Mouse (Mus musculus): ENCODE results near the gene Kctd2. TPM values are rescaled to one million over a fixed set of nuclear protein-coding genes. Genes with fewer than 3 reads are reported as not detected.

The Kctd2 gene
- polyA plus RNA-seq, 1 experiment: 69.1 TPM

GRCm38 (mm10) chr11:115461846-115462242 lies 41.9 kb downstream of the Kctd2 start:
- Histone ChIP-seq H3K4me1 (replicated peaks; ENCODE audit: control insufficient read depth, insufficient read depth, low read length) (peaks cover 62% of the 10 kb centered on the region), H3K27ac (ENCODE audit: control insufficient read depth, insufficient read depth, low read length) (peak overlapping the region; percentile 96), H3K4me3 (ENCODE audit: control insufficient read depth, insufficient read depth, low read length) (peak overlapping the region; percentile 59), H3K27me3 (ENCODE audit: control insufficient read depth, insufficient read depth, low read length) (no peaks in the 10 kb centered on the region), H3K36me3 (ENCODE audit: control insufficient read depth, insufficient read depth, low read length) (peaks cover 11% of the 10 kb centered on the region)
- TF ChIP-seq CTCF (IDR thresholded peaks at IDR 0.05; ENCODE audit: borderline replicate concordance, control insufficient read depth, extremely low read depth, insufficient read depth, low read length, poor library complexity) (no peak), POLR2A (IDR thresholded peaks at IDR 0.05; ENCODE audit: control insufficient read depth, extremely low read depth, insufficient read depth, low read length, poor library complexity) (peak; percentile 28; the same call in 1 of the 2 replicates)
- whole genome bisulfite sequencing: 33% methylated on average over 5 of the region's 5 CpGs
- peak; percentile 68 for DNase-seq

- Histone ChIP-seq H3K4me3 (ENCODE audit: control insufficient read depth, insufficient read depth, low read length) (peak within 1 kb of the TSS; percentile 59), H3K27me3 (ENCODE audit: control insufficient read depth, insufficient read depth, low read length) (no peaks in the 10 kb centered on the region), H3K36me3 (ENCODE audit: control insufficient read depth, insufficient read depth, low read length) (peaks cover 13% of the 10 kb centered on the region), H3K4me1 (replicated peaks; ENCODE audit: control insufficient read depth, insufficient read depth, low read length) (peaks cover 62% of the 10 kb centered on the region), H3K27ac (ENCODE audit: control insufficient read depth, insufficient read depth, low read length) (peak within 1 kb of the TSS; percentile 96)
- peak; percentile 83 for DNase-seq
- WGBS: 20% methylated on average over 16 of the region's 16 CpGs
- no peak for TF ChIP-seq CTCF (IDR thresholded peaks at IDR 0.05; ENCODE audit: borderline replicate concordance, control insufficient read depth, extremely low read depth, insufficient read depth, low read length, poor library complexity)
- TF ChIP-seq POLR2A (IDR thresholded peaks at IDR 0.05; ENCODE audit: control insufficient read depth, extremely low read depth, insufficient read depth, low read length, poor library complexity): peak; percentile 26
Measured at GRCm38 (mm10) chr11:115462243-115462891, 42.4 kb downstream of the Kctd2 start, which contains the start of gene Slc16a5. TSS of gene Slc16a5 (plus strand) at chr11:115462474.

DNA sequence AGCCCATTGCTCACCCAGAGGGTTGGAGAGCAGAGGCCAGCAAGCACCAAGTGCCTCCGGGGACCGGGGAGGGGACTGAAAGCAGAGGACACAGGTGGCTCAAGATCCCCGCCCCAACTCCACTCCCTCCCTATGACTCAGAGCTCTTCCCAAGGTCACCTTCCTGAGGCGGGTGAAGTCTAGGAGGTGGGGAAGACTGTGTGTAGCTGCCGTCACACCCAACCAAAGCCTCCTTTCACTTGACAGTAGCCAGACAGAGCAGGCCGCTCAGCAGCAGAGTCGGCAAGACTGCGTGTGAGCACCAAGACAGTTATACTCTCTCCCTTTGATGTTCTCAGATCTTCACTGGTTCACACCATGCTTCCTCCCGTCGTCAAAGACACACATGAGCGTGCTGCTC lies 43.5 kb downstream of the Kctd2 start:
- Histone ChIP-seq H3K36me3 (ENCODE audit: control insufficient read depth, insufficient read depth, low read length) (peaks cover 21% of the 10 kb centered on the region), H3K4me3 (ENCODE audit: control insufficient read depth, insufficient read depth, low read length) (peak overlapping the region; percentile 59), H3K27me3 (ENCODE audit: control insufficient read depth, insufficient read depth, low read length) (no peaks in the 10 kb centered on the region), H3K27ac (ENCODE audit: control insufficient read depth, insufficient read depth, low read length) (peak overlapping the region; percentile 96), H3K4me1 (replicated peaks; ENCODE audit: control insufficient read depth, insufficient read depth, low read length) (peaks cover 58% of the 10 kb centered on the region)
- TF ChIP-seq POLR2A (IDR thresholded peaks at IDR 0.05; ENCODE audit: control insufficient read depth, extremely low read depth, insufficient read depth, low read length, poor library complexity) (peak; percentile 59; the same call in 1 of the 2 replicates), CTCF (IDR thresholded peaks at IDR 0.05; ENCODE audit: borderline replicate concordance, control insufficient read depth, extremely low read depth, insufficient read depth, low read length, poor library complexity) (no peak)
- 3% methylated on average over 11 of the region's 11 CpGs for WGBS
- DNase-seq: peak; percentile 71

DNA sequence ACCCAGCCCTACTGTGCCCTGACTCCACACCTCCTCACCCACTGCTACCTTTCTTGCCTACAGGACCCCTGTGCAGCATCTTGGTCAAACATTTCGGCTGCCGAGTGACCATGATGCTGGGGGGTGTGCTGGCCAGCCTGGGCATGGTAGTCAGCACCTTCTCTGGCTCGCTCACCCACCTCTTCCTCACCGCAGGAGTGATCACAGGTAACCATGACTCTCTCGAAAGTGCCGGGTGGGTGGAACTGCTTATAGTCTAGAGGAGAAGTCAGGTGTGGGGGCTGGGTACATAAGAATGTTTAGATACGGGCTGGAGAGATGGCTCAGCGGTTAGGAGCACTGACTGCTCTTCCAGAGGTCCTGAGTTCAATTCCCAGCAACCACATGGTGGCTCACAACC lies 44.9 kb downstream of the Kctd2 start:
- TF ChIP-seq CTCF (IDR thresholded peaks at IDR 0.05; ENCODE audit: borderline replicate concordance, control insufficient read depth, extremely low read depth, insufficient read depth, low read length, poor library complexity) (no peak), POLR2A (IDR thresholded peaks at IDR 0.05; ENCODE audit: control insufficient read depth, extremely low read depth, insufficient read depth, low read length, poor library complexity) (no peak)
- Histone ChIP-seq H3K27me3 (ENCODE audit: control insufficient read depth, insufficient read depth, low read length) (no peaks in the 10 kb centered on the region), H3K4me3 (ENCODE audit: control insufficient read depth, insufficient read depth, low read length) (peak overlapping the region; percentile 59), H3K4me1 (replicated peaks; ENCODE audit: control insufficient read depth, insufficient read depth, low read length) (peaks cover 44% of the 10 kb centered on the region), H3K27ac (ENCODE audit: control insufficient read depth, insufficient read depth, low read length) (peak overlapping the region; percentile 96), H3K36me3 (ENCODE audit: control insufficient read depth, insufficient read depth, low read length) (peaks cover 33% of the 10 kb centered on the region)
- DNase-seq: peak; percentile 60
- WGBS: 40% methylated on average over 8 of the region's 8 CpGs

- WGBS: 85% methylated on average over 4 of the region's 4 CpGs
- H3K36me3 ChIP-seq (ENCODE audit: control insufficient read depth, insufficient read depth, low read length): peaks cover 40% of the 10 kb centered on the region
- no peak overlapping the region for H3K27ac ChIP-seq (ENCODE audit: control insufficient read depth, insufficient read depth, low read length)
- TF ChIP-seq POLR2A (IDR thresholded peaks at IDR 0.05; ENCODE audit: control insufficient read depth, extremely low read depth, insufficient read depth, low read length, poor library complexity) (no peak), CTCF (IDR thresholded peaks at IDR 0.05; ENCODE audit: borderline replicate concordance, control insufficient read depth, extremely low read depth, insufficient read depth, low read length, poor library complexity) (no peak)
- H3K4me3 ChIP-seq (ENCODE audit: control insufficient read depth, insufficient read depth, low read length): no peak overlapping the region
- DNase-seq: no peak
- peaks cover 36% of the 10 kb centered on the region for H3K4me1 ChIP-seq (replicated peaks; ENCODE audit: control insufficient read depth, insufficient read depth, low read length)
- no peaks in the 10 kb centered on the region for H3K27me3 ChIP-seq (ENCODE audit: control insufficient read depth, insufficient read depth, low read length)
Measured at GRCm38 (mm10) chr11:115467217-115467618, 47.3 kb downstream of the Kctd2 start.

DNA sequence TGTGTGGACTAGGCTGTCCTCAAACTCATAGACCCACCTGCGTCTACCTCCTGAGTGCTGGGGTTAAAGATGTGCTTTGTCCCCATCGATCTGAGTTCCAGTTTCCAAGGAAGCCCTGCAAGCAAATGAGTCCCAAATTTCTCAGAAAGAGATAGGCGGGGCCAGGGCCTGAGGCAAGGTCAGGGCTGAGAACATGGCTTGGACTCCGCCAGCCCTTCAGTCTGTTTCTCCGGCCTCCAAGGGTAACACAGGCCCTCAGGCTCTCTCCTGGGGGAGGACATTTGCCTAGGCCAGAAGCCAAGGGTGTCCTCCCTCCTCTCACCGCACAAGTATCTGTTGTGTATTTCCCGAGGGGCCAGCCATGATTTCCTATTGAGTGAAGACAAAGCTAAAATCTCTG lies 52.3 kb downstream of the Kctd2 start:
- H3K27me3 ChIP-seq (ENCODE audit: control insufficient read depth, insufficient read depth, low read length): no peaks in the 10 kb centered on the region
- H3K4me3 ChIP-seq (ENCODE audit: control insufficient read depth, insufficient read depth, low read length): no peak overlapping the region
- DNase-seq: no peak
- no peak for TF ChIP-seq POLR2A (IDR thresholded peaks at IDR 0.05; ENCODE audit: control insufficient read depth, extremely low read depth, insufficient read depth, low read length, poor library complexity)
- no peak for TF ChIP-seq CTCF (IDR thresholded peaks at IDR 0.05; ENCODE audit: borderline replicate concordance, control insufficient read depth, extremely low read depth, insufficient read depth, low read length, poor library complexity)
- peaks cover 37% of the 10 kb centered on the region for H3K4me1 ChIP-seq (replicated peaks; ENCODE audit: control insufficient read depth, insufficient read depth, low read length)
- H3K36me3 ChIP-seq (ENCODE audit: control insufficient read depth, insufficient read depth, low read length): peaks cover 41% of the 10 kb centered on the region
- 91% methylated on average over 7 of the region's 7 CpGs for WGBS
- no peak overlapping the region for H3K27ac ChIP-seq (ENCODE audit: control insufficient read depth, insufficient read depth, low read length)
